Mouse (Mus musculus) spleen, postnatal 36 days (tissue): Measurements from ENCODE around the gene Atp1a4.
A peak's percentile ranks its signal among the peaks of the same experiment; 100 is the strongest.

Experiments used
- DNase-seq, 2 experiments: peaks; one replicate each; pipeline ENCODE4 v3.0.0; 2022; ENCODE audit warnings: low spot score in 2 of 2, mixed read lengths in 1 of 2

Atp1a4 gene

GRCm38 (mm10) chr1:172219451-172220406 lies 38.5 kb downstream of the Atp1a4 start, which contains the start of gene Casq1:
Gene Casq1 (minus strand): TSS chr1:172219868.
- DNase-seq, result no peak

DNA sequence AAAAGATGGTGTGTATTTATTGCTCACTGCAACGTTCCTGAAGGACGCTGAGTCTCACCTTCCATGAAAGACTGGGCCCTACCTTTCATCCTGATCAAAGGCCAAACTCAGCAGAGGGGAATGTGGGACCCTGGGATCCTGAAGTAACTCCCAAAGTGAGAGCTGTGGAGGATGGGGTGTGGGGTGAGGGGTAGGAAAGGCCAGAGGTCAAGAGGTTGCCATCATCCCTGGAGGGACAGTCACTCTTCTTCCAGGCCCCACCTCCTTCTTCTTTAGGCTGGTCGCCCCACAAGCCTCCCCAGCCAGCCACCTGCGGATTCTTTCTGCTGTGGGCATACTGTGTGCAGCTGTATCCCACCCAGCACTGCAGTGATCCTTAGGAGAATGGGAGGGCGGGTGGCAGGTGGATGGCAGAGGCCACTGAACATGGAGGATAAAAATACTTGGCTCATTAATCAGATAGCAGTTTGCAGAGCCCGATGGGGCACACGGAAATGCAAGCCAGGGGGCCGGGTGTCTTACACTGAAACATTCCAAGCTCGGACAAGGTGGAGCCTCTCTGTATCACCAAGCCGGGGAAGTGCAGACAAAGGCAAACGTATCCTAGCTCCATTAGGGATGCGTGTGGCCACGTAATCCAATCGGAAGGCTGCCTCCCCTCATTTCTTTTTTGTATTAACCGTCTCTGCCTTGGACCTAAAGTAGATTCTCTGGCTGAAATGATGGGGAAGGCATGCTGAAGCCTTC lies 39.9 kb downstream of the Atp1a4 start:
- DNase-seq, result no peak

- peak; percentile 91 for DNase-seq
These were observed 41.1 kb downstream of the Atp1a4 start for GRCm38 (mm10) chr1:172217148-172217547.

- no peak for DNase-seq
These were observed 43.5 kb downstream of the Atp1a4 start for GRCm38 (mm10) chr1:172214748-172215147.

- DNase-seq, result no peak
These were observed 44.4 kb downstream of the Atp1a4 start for GRCm38 (mm10) chr1:172213771-172214170.

GRCm38 (mm10) chr1:172212776-172213175 lies 45.4 kb downstream of the Atp1a4 start:
- DNase-seq, result no peak

GRCm38 (mm10) chr1:172207111-172207584 lies 51.1 kb downstream of the Atp1a4 start:
- peak in 1 of 2 experiments; percentile 22 for DNase-seq

DNA sequence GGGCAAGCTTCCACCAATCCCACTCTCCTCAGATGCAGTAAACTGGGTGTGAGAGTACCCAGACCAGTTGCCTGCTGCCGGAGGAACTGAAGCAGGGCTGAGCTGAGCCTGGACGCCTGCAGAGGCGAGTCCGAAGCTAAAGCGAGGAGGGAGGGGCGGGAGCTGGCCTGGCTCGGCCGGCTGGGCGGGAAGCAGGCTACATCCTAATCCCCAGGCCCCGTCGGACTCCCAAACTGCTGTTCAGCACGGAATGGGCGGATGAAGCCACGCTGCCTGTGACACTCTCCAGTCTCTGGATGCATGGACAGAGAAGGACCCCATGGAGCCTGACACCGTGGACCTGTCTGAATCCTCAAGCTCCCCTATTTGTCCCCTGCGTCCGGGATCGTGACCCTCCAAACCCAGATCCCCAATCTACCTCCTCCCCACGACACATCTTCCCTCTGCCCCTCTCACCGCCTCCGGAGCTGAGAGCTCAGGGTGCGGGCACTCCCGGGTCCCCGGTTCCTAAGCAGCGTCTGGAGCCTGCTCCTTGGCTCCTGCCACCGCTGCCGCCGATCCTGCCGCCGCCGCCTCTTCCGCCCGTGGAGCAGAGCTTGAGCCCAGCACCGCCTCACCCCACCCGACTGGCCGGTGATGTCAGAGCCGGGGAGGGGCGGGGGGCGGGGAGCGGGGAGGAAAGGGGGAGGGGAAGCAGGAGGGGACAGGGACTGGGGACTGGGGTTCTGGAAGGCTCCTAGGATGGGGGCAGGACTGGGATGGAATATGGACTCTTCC lies 51.9 kb downstream of the Atp1a4 start, which contains the start of gene Pea15a:
Gene Pea15a, minus strand, starts transcription at position 664 of the 777 bp plus-strand sequence.
- DNase-seq, result peak; percentile 66 to 72

DNA sequence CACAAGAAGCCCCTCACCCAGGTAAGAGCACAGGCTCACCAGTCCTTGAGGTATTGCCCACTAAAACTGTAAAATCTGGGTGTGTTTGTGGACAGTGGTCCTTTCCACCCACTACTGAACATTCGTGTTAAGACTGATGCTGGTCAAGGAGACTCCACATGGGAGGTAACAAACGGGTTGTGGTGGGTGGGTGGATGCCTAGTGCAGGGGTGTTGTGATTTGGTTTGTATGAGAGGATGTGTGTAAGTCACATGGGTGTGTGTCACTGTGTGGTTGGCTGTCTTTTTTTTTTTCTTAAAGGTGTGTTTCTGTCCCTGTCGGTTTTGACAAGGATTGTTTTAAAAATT lies 52.5 kb downstream of the Atp1a4 start:
- no peak for DNase-seq

DNA sequence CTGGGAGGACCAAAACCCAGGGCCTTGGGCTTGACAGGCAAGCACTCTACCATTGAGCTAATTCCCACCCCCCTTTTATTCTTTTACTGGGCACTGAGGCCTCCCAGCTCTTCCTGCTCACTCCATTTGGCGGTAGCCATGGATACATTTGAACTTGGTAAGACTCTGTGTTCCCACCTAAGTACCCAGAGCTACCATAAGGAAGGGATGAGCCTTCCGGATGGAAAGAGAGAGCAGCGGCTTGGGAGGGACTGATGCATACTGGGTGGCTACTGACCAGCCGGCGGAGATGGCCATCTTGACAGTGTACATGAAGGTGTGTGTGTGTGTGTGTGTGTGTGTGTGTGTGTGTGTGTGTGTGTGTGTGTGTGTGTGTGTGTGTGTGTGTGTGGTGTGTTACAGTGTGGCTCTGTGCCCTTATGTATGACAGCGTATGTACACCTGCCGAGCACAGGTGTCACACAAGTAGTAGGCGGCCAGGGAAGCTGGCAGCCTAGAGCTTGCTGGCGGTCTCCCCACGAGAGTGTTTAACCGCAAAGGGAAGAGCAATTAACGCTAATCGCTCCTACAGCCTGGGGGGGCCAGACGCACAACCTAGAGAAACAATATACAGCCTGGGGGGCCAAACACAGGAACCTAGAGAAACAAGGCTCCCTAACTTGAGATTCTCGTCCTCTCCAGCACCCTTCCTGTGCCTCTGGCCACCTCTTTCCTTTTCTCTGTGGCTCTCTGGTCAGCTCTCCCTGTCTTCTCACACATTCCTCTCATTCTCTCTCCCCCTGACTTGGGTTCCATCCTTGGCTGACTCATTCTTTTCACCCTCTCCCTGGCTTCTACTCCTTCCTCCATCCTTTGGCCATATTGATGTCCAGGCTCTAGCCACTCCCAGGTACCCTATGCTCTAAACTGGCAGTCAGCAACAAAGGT lies 53.1 kb downstream of the Atp1a4 start:
- DNase-seq, result no peak

DNA sequence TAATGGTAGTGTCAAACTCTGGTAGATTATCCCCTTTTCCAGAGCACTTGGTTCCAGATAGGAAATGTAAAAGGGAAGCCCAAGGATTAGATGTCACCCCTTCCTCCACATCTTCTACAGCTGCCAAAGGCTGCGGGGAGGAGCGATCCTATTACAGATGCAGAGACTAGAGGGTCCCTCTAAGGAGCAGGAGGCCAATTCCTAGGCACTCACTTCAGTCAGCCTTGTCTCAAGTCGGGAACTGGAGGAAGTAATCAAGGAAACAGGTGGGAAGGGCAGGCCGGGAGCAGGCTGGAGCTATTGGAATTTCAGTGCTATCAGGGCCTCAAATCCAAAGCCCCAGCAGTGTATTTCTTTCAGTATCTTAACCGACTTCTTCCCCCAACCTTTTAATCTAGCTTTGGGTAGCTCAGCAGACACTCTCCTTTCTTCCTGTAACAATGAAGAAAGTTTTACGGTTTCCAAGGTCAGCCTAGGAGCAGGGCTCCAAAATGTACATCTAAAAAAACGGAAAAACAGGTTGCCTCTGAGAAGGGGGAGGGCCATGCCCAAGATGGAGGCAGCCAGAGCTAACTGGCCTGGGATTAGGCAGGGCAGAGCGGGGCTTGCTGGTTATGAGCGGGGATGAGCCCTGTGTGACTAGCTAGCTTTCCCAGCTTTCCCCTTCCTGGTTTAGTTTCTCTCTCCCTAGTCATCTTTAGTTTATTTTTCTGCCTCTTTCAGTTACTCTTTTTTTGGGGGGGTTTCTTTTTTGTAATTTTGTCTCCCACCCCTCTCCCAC lies 54.0 kb downstream of the Atp1a4 start:
- no peak for DNase-seq

- no peak for DNase-seq
These were observed 54.6 kb downstream of the Atp1a4 start for GRCm38 (mm10) chr1:172203566-172203965.

DNA sequence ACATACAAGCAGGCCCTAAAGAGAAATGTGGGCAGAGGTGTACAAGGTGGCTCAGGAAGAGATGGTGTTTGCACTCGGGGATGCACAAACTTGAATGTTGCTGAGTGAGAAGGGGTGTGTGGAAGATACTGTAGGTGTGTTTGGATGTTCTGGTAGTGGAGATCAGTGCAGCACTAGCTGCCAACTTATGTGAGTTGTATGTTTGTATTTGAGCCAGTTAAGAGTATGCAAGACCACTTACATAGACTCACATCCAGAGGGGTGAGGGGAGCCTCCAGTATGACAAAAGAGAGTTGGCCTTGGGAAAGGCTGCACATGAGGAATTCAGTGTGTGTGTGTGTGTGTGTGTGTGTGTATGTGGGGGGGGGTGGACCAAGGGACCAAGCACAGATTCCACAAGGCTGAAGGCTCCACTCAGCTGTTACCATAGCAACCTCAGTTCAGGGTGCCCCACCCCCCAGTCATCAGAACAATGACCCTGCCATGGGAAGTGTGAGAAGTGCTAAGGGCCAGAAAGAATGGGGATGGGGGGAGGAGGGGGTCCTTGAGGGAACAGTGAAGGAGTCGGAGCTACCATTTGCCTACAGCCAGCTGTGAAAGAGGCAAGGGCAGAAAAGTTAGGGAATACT lies 55.2 kb downstream of the Atp1a4 start:
- DNase-seq, result no peak

DNA sequence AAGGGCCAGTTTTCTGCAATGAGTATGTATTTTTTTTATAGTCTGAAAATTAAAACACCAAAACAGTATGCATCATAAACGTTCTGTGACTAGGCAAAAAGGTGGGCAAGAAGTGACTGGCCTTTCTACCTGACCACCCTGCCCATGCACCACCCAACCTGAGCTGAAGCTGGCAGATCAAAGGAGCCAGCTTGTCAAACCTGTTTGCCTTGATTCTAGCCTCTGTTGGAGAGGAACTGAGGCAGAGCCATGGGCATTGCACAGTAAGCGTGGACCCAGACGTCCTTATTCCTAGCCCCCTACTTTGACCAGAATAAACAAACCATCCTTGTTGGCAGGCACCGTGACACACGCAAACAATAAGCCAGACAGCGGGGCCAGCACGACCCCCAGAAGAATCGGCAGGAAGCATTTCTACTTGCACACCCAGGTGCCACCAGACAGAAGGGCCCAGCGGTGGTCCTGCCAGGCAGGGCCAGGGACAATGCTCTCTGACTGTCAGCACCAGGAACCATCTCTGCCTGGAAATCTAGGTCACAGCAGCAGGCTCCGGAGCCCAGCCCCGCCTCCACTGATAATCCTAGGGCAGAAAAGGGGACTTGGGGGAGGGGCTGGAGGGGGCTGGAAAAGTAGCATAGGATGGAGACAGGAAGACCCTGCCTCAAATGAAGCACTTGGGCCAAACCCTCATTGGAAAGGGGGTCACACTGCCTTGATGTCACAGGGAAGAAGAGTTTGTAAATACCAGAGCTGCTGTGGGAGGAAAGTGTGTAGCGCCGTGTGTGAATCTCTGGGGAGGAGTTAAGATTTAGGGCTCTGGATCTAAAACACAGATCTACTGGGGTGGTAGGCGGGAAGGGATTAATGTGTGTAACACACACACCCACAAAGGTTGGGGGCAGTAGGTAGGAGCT lies 56.0 kb downstream of the Atp1a4 start:
- no peak for DNase-seq

- DNase-seq, result no peak
These were observed 57.3 kb downstream of the Atp1a4 start for GRCm38 (mm10) chr1:172200871-172201447.

DNA sequence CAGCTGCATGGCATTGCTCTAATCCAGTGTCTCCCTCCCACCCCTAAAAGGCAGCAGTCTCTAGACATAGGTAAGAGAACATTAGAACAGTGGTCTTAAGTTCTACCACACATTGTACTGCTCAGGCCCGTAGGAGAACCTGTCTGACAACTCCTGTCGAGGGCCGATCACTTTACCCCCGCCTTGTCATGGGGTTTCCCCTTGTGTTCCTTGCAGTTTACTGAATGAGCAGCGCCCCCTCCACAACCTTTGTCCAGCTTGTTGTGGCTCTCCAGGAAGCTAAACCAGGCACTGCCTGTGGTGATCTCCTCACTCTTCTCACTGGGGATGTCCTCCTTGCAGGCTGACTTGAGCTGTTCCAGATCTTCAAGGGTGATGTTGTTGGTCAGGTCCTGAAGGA lies 58.1 kb downstream of the Atp1a4 start:
- no peak for DNase-seq

- DNase-seq, result no peak
These were observed 59.2 kb downstream of the Atp1a4 start for GRCm38 (mm10) chr1:172198996-172199395.

DNA sequence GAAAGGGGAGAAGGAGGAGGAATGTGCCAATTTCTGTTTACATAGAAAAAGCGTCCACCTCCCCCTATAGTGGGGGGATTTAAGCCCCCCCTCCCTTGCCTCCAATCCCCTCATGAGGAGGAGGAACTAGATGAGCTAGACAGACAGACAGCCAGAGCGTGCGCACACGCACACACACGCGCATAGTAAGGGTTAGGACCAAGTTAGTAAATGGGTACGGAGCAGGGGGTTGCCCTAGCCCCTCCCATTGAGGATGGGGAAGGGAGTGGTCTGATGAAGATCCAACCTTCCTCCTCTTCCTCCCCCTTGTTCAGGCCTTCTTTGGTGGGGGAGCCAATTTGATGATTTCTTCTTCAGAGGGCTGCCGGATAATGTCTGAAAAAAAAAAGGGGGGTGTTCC lies 59.9 kb downstream of the Atp1a4 start:
- no peak for DNase-seq
